Mouse (Mus musculus) limb, embryonic 11.5 days (tissue): ENCODE results near the gene Kat6b. TPM values are rescaled to one million over a fixed set of nuclear protein-coding genes. Genes with fewer than 3 reads are reported as not detected.
A peak's percentile ranks its signal among the peaks of the same experiment; 100 is the strongest.

ENCODE experiments used
- ATAC-seq: fragments of 200-750 bp; cut with Nextera tagmentation; 2 replicates; pipeline ENCODE4 v1.8.0; 2017; ENCODE audit warnings: low read depth; ENCODE audit not compliant: insufficient number of reproducible peaks, low FRiP score, low TSS enrichment
- DNase-seq: peaks from one replicate; pipeline ENCODE4 v3.0.0-alpha.2; 2015; ENCODE audit warnings: low spot score
- H3K27ac ChIP-seq: fragments of 300-500 bp; sonication (generic); replicated peaks from 2 replicates; pipeline ENCODE4 v1.5.1; 2014; ENCODE audit warnings: low read depth, mild to moderate bottlenecking, low read length
- H3K27me3 ChIP-seq: fragments of 300-500 bp; sonication (generic); 2 replicates; pipeline ENCODE4 v1.6.1; 2014; ENCODE audit warnings: mild to moderate bottlenecking, low read length, mixed read lengths; ENCODE audit not compliant: control insufficient read depth, insufficient read depth
- H3K36me3 ChIP-seq: fragments of 300-500 bp; sonication (generic); 2 replicates; pipeline ENCODE4 v1.6.1; 2014; ENCODE audit warnings: mild to moderate bottlenecking, low read length, moderate library complexity, mixed read lengths; ENCODE audit not compliant: control insufficient read depth, insufficient read depth
- H3K4me1 ChIP-seq: fragments of 300-500 bp; sonication (generic); 2 replicates; pipeline ENCODE4 v1.6.1; 2014; ENCODE audit warnings: low read length, mixed read lengths; ENCODE audit not compliant: control insufficient read depth, insufficient read depth
- H3K4me2 ChIP-seq: fragments of 300-500 bp; sonication (generic); 2 replicates; pipeline ENCODE4 v1.6.1; 2014; ENCODE audit warnings: low read depth, mild to moderate bottlenecking, moderate library complexity; ENCODE audit not compliant: severe bottlenecking
- H3K4me3 ChIP-seq: fragments of 300-500 bp; sonication (generic); 2 replicates; pipeline ENCODE4 v1.5.1; 2014; ENCODE audit warnings: low read depth, low read length
- H3K9ac ChIP-seq: fragments of 300-500 bp; sonication (generic); 2 replicates; pipeline ENCODE4 v1.6.1; 2014; ENCODE audit warnings: mild to moderate bottlenecking, low read length
- H3K9me3 ChIP-seq: fragments of 300-500 bp; sonication (generic); 2 replicates; pipeline ENCODE4 v1.6.1; 2016; ENCODE audit warnings: low read length; ENCODE audit not compliant: control insufficient read depth
- WGBS: fragments of 180-500 bp; shearing (Covaris S2); extraction: QIAGEN DNeasy Blood & Tissue Kit; methylation state at CpG from one replicate; pipeline ENCODE4 v1.1.7; 2014; 5-methylcytosine and 5-hydroxymethylcytosine counted together
- polyA plus RNA-seq: library from polyadenylated mRNA; unstranded; fragments of >200 nt; fragmentation: Nextera tagmentation; extraction: Ambion mirVana; gene quantifications from 2 replicates; pipeline ENCODE4 v1.2.1, GENCODE M21; 2014

Kat6b gene
- polyA plus RNA-seq, 1 experiment from 2014 or later: 22.8 TPM

DNA sequence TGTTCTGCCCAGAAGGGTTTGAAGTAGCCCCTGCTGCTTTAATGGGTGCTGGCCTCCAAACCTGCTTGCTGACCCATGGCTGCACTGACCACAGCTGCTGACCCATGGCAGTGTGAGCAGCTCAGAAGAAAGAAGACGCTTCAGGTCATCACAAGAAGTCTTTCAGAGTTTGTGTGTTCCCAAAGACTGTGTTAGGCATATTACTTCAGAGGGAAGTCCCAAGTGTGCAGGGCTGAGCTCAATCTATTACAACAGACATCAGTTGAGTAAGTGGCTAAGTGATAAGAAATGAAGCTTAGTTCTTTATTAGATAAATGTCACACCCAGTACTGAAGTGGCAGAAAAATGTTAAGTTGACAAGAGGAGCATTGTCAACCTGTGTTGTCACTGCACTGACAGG lies 119.4 kb downstream of the Kat6b start:
- WGBS: 72% methylated on average over 1 of the region's 1 CpGs
- DNase-seq: no peak
- no peaks in the 10 kb centered on the region for H3K9me3 ChIP-seq
- no peak overlapping the region for H3K4me3 ChIP-seq
- H3K36me3 ChIP-seq: no peaks in the 10 kb centered on the region
- no peak overlapping the region for H3K27ac ChIP-seq
- H3K27me3 ChIP-seq: no peaks in the 10 kb centered on the region
- no peak for ATAC-seq
- no peak overlapping the region for H3K4me2 ChIP-seq
- H3K9ac ChIP-seq: no peak overlapping the region
- H3K4me1 ChIP-seq: peaks cover 3% of the 10 kb centered on the region

DNA sequence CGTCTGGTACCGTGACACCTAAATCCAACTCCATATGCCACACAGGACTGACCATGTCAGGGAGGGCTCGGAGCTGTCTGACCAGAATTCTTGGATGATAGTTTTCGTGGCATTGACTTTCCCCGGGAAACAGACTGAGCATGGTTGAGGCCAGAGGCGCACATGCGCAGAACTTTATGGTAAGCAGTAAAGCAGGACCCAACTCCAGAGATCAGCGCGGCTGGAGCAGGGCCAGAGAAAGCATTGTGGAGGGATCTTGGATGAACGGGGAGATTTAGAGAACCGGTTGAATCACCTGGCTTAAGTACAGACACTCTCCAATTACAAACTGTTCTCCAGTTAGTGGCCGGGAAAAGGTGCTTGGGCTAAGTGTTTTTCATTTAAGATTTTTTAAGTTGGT lies 120.9 kb downstream of the Kat6b start:
- DNase-seq (no peak), ATAC-seq (no peak)
- Histone ChIP-seq H3K4me2 (no peak overlapping the region), H3K36me3 (no peaks in the 10 kb centered on the region), H3K27me3 (no peaks in the 10 kb centered on the region), H3K9me3 (no peaks in the 10 kb centered on the region), H3K9ac (no peak overlapping the region), H3K4me3 (no peak overlapping the region), H3K27ac (no peak overlapping the region), H3K4me1 (peaks cover 3% of the 10 kb centered on the region)
- WGBS: 83% methylated on average over 12 of the region's 12 CpGs

- H3K27me3 ChIP-seq: no peaks in the 10 kb centered on the region
- no peak overlapping the region for H3K27ac ChIP-seq
- peaks cover 3% of the 10 kb centered on the region for H3K4me1 ChIP-seq
- H3K9ac ChIP-seq: no peak overlapping the region
- H3K4me2 ChIP-seq: no peak overlapping the region
- H3K36me3 ChIP-seq: no peaks in the 10 kb centered on the region
- no peak overlapping the region for H3K4me3 ChIP-seq
- WGBS: 86% methylated on average over 4 of the region's 4 CpGs
- no peak for ATAC-seq
- no peak for DNase-seq
- no peaks in the 10 kb centered on the region for H3K9me3 ChIP-seq
These were observed 121.7 kb downstream of the Kat6b start for GRCm38 (mm10) chr14:21602937-21603336.

DNA sequence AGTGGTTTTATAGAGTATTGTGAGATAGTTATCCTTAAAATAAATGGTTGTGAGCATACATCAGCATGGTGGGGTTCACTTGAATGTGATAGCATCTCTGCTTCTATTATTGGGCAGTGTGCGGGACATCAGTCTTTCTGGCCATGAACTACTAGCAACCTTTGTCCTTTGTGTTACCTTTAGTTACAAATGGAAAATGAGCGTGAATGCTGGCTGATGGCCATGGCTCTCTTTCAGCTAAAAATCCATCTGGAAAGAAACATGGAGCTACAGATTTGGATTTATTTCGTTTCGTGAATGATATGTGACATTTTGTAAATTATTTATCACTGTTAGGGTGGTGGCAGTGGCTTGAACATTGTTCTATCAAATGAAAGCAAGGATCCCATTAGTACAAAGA lies 126.5 kb downstream of the Kat6b start:
- Histone ChIP-seq H3K36me3 (peaks cover 2% of the 10 kb centered on the region), H3K27me3 (no peaks in the 10 kb centered on the region), H3K9ac (no peak overlapping the region), H3K27ac (no peak overlapping the region), H3K4me3 (no peak overlapping the region), H3K4me1 (peaks cover 6% of the 10 kb centered on the region; the same call in 1 of the 2 replicates), H3K4me2 (no peak overlapping the region), H3K9me3 (no peaks in the 10 kb centered on the region)
- ATAC-seq (no peak), DNase-seq (no peak)
- 71% methylated on average over 4 of the region's 4 CpGs for WGBS

- no peak for DNase-seq
These were observed 127.7 kb downstream of the Kat6b start for GRCm38 (mm10) chr14:21608886-21609285.

GRCm38 (mm10) chr14:21610224-21610623 lies 129.0 kb downstream of the Kat6b start:
- DNase-seq (no peak), ATAC-seq (0 out of 2 replicates have a peak, but pooled peaks have one; percentile 26)
- Histone ChIP-seq H3K9ac (no peak overlapping the region), H3K9me3 (no peaks in the 10 kb centered on the region), H3K27me3 (no peaks in the 10 kb centered on the region), H3K4me3 (no peak overlapping the region), H3K4me1 (peaks cover 6% of the 10 kb centered on the region; the same call in 1 of the 2 replicates), H3K4me2 (no peak overlapping the region), H3K27ac (no peak overlapping the region), H3K36me3 (peaks cover 2% of the 10 kb centered on the region)
- WGBS: 14% methylated on average over 3 of the region's 3 CpGs

More at GRCm38 (mm10) chr14:21608886-21609285, 127.7 kb downstream of the Kat6b start:
- no peaks in the 10 kb centered on the region for H3K9me3 ChIP-seq
- no peak overlapping the region for H3K4me3 ChIP-seq
- no peaks in the 10 kb centered on the region for H3K27me3 ChIP-seq
- no peak overlapping the region for H3K9ac ChIP-seq
- ATAC-seq: no peak
- no peak overlapping the region for H3K4me2 ChIP-seq
- peaks cover 6% of the 10 kb centered on the region; the same call in 1 of the 2 replicates for H3K4me1 ChIP-seq
- 8% methylated on average over 4 of the region's 4 CpGs for WGBS
- H3K36me3 ChIP-seq: peaks cover 2% of the 10 kb centered on the region
- H3K27ac ChIP-seq: no peak overlapping the region

- no peak for DNase-seq
- no peak overlapping the region for H3K4me2 ChIP-seq
- no peaks in the 10 kb centered on the region for H3K9me3 ChIP-seq
- no peak overlapping the region for H3K27ac ChIP-seq
- H3K27me3 ChIP-seq: no peaks in the 10 kb centered on the region
- 87% methylated on average over 6 of the region's 6 CpGs for WGBS
- no peak overlapping the region for H3K9ac ChIP-seq
- peaks cover 6% of the 10 kb centered on the region; the same call in 1 of the 2 replicates for H3K4me1 ChIP-seq
- peaks cover 2% of the 10 kb centered on the region for H3K36me3 ChIP-seq
- no peak for ATAC-seq
- H3K4me3 ChIP-seq: no peak overlapping the region
These were observed 131.8 kb downstream of the Kat6b start for GRCm38 (mm10) chr14:21613031-21613430.

DNA sequence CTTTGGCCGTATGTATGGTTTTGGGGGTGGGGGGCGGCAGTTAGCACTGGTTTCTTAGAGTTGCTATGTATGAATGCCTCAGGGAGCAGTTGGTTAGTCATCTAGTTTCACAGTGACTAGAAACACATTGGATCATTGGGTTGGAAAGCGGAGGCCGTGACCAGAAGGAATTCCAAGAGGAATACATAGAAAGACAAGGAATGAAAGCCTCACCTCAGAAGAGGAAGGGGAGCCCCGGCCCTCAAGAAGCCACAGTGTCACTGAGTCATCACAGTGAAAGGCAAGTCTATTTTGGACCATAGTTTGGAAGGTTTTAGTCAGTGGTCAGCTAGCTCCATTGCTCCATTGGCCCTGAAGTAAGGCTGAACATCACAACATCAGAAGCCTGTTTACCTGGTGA lies 132.9 kb downstream of the Kat6b start:
- WGBS: 91% methylated on average over 5 of the region's 5 CpGs

DNA sequence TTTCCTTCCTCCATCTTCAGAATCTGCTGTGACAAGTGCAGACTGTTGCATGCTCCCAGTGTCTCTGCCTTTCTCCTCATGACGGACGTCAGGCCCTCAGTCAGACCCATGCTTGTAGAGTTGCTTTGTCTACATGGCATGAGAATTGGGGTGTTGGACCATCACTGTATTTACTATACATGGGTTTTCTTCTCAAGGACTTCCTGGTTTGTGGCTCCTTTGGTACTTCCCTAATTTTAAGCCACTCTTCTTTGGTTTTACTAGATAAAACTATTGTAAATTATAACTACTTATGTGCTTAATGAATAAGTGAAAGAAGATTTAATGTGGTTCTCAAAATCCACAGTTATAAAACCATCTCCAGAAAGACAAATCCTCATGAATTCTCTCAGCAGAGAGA lies 134.6 kb downstream of the Kat6b start:
- Histone ChIP-seq H3K27me3 (no peaks in the 10 kb centered on the region), H3K4me2 (no peak overlapping the region), H3K9ac (no peak overlapping the region), H3K4me1 (no peaks in the 10 kb centered on the region), H3K36me3 (peaks cover 2% of the 10 kb centered on the region), H3K27ac (no peak overlapping the region), H3K4me3 (no peak overlapping the region), H3K9me3 (no peaks in the 10 kb centered on the region)
- ATAC-seq (no peak), DNase-seq (no peak)
- WGBS: 90% methylated on average over 2 of the region's 2 CpGs

More for the DNA sequence above, 132.9 kb downstream of the Kat6b start:
- ATAC-seq (no peak), DNase-seq (no peak)
- Histone ChIP-seq H3K4me3 (no peak overlapping the region), H3K9ac (no peak overlapping the region), H3K4me1 (no peaks in the 10 kb centered on the region; the same call in 1 of the 2 replicates), H3K4me2 (no peak overlapping the region), H3K27me3 (no peaks in the 10 kb centered on the region), H3K9me3 (no peaks in the 10 kb centered on the region), H3K36me3 (peaks cover 2% of the 10 kb centered on the region), H3K27ac (no peak overlapping the region; the same call in 1 of the 2 replicates)
